In the genomic region with DNA sequence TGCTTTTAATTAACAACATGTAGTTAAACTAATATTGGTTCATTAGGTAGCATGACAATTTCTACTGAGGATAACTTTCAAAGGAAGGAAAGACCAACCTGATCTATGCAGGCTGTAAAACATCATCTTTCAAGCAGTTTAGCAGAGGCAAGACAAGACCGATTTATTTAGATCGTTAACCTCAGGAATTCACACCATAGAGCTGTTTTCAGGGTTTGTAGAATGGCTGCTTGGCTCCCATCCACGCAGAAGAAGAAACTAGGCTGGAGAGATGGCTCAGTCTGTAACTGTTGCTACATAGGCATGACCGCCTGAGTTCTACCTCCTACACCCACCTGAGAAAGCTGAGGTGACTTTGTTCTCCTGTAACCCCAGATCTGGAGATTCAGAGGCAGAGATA, we compare ENCODE assay signal across 18 mouse cellular contexts.
A peak's percentile ranks its signal among the peaks of the same experiment; 100 is the strongest.
DNase-seq lines count a peak whose midpoint lies in the region; ATAC-seq and TF ChIP-seq lines count a peak whose summit lies in the region.
"Had no signal": no experiment of that assay in that cellular context is flagged by ENCODE, and none has a peak within 500 bp of the region (broad histone marks: within the 10 kb centered on the region; RNA-seq: fewer than 3 reads in every experiment).

No protein-coding gene starts in this region.

- H3K27me3 ChIP-seq in kidney, postnatal 0 days (ENCODE audit: insufficient read depth, low read length): no peaks in the 10 kb centered on the region
- H3K27me3 ChIP-seq in forebrain, postnatal 0 days (ENCODE audit: insufficient read depth, low read length): no peaks in the 10 kb centered on the region
- H3K27me3 ChIP-seq: forebrain, embryonic 13.5 days; heart, embryonic 12.5 days had no signal

- no peaks in the 10 kb centered on the region for H3K36me3 ChIP-seq in kidney, postnatal 0 days (ENCODE audit: insufficient read depth, low read length)
- H3K36me3 ChIP-seq in forebrain, postnatal 0 days (ENCODE audit: insufficient read depth): no peaks in the 10 kb centered on the region
- H3K36me3 ChIP-seq: embryonic facial prominence, embryonic 10.5 days; heart, embryonic 12.5 days; hindbrain, embryonic 10.5 days had no signal

- peak; percentile 7 to 36 for DNase-seq in frontal cortex, adult 2 months (ENCODE audit: extremely low spot score in 1 of 2, low spot score in 1 of 2)
- DNase-seq in frontal cortex, postnatal 10 days (ENCODE audit: low spot score in 2 of 2): no peak
- DNase-seq in kidney, postnatal 0 days (ENCODE audit: low spot score): peak; percentile 93
- no peak for DNase-seq in kidney, postnatal 36 days
- no peak for DNase-seq in left cerebral cortex, adult 2 months (ENCODE audit: extremely low spot score in 1 of 2, low spot score in 2 of 2)
- DNase-seq in left cerebral cortex, postnatal 14 days (ENCODE audit: low spot score in 2 of 2): no peak
- no peak for DNase-seq in forebrain, postnatal 0 days
- DNase-seq: adrenal gland, postnatal 14 days; cerebellum, adult 18-20 months; cerebellum, adult 9-11 months; gastrocnemius, adult 2 months; gastrocnemius, postnatal 25 days had no signal

- 26% methylated on average over 4 of the region's 4 CpGs for WGBS in kidney, postnatal 0 days
- WGBS in forebrain, postnatal 0 days: 60% methylated on average over 4 of the region's 4 CpGs

- H3K9ac ChIP-seq in kidney, postnatal 0 days (ENCODE audit: low read depth, low read length): no peak overlapping the region
- no peak overlapping the region for H3K9ac ChIP-seq in forebrain, postnatal 0 days
- H3K9ac ChIP-seq: forebrain, embryonic 13.5 days; heart, embryonic 12.5 days; hindbrain, embryonic 14.5 days had no signal

- no peak overlapping the region for H3K4me3 ChIP-seq in kidney, postnatal 0 days (replicated peaks; ENCODE audit: low read depth, low read length)
- H3K4me3 ChIP-seq in left cerebral cortex, adult 2 months: no peak overlapping the region
- H3K4me3 ChIP-seq in forebrain, postnatal 0 days (ENCODE audit: low read depth, low read length): no peak overlapping the region
- H3K4me3 ChIP-seq: embryonic facial prominence, embryonic 10.5 days; forebrain, embryonic 13.5 days; gastrocnemius, adult 2 months; heart, embryonic 12.5 days; hindbrain, embryonic 10.5 days had no signal

- TF ChIP-seq CTCF in kidney, postnatal 0 days (IDR thresholded peaks at IDR 0.05; ENCODE audit: low read depth): no peak
- TF ChIP-seq CTCF in left cerebral cortex, adult 2 months (IDR thresholded peaks at IDR 0.05): no peak
- no peak for TF ChIP-seq CTCF in forebrain, postnatal 0 days (IDR thresholded peaks at IDR 0.05; ENCODE audit: low read depth)

- intact Hi-C loops in left cerebral cortex, adult 2 months (cut with DNase I): loop anchor here (1.0 to 10.0 kb wide), 6 partner anchors 105 to 517 kb away; no protein-coding TSS in a partner anchor
- intact Hi-C loops in left cerebral cortex, postnatal 14 days (cut with DNase I): loop anchor here (10.0 kb wide), 1 partner anchor 153 kb away; no protein-coding TSS in a partner anchor

- no peak overlapping the region for H3K27ac ChIP-seq in kidney, postnatal 0 days
- H3K27ac ChIP-seq in left cerebral cortex, adult 2 months: peak overlapping the region; percentile 16; the same call in 1 of the 2 replicates
- H3K27ac ChIP-seq in forebrain, postnatal 0 days (ENCODE audit: low read depth, low read length): no peak overlapping the region
- H3K27ac ChIP-seq: embryonic facial prominence, embryonic 10.5 days; forebrain, embryonic 13.5 days; gastrocnemius, adult 2 months; hindbrain, embryonic 10.5 days; hindbrain, embryonic 14.5 days had no signal

- H3K4me1 ChIP-seq in kidney, postnatal 0 days (replicated peaks; ENCODE audit: insufficient read depth, low read length): no peaks in the 10 kb centered on the region
- no peaks in the 10 kb centered on the region for H3K4me1 ChIP-seq in forebrain, postnatal 0 days (ENCODE audit: insufficient read depth)
- H3K4me1 ChIP-seq: embryonic facial prominence, embryonic 10.5 days; forebrain, embryonic 13.5 days; heart, embryonic 12.5 days; hindbrain, embryonic 10.5 days had no signal

- ATAC-seq in kidney, postnatal 0 days (replicated peaks; ENCODE audit: low FRiP score, low read depth): no peak; the same call in 1 of the 2 replicates
- no peak for ATAC-seq in forebrain, postnatal 0 days
- ATAC-seq: activated CD4-positive, CD25-positive, alpha-beta regulatory T cell, adult 4 months; forebrain, embryonic 13.5 days had no signal

- H3K9me3 ChIP-seq in kidney, postnatal 0 days (replicated peaks; ENCODE audit: low read length): no peaks in the 10 kb centered on the region
- H3K9me3 ChIP-seq in forebrain, postnatal 0 days (ENCODE audit: low read length): no peaks in the 10 kb centered on the region
- H3K9me3 ChIP-seq: embryonic facial prominence, embryonic 10.5 days; forebrain, embryonic 13.5 days; heart, embryonic 12.5 days; hindbrain, embryonic 10.5 days had no signal

- H3K4me2 ChIP-seq in kidney, postnatal 0 days (ENCODE audit: low read length): no peak overlapping the region
- no peak overlapping the region for H3K4me2 ChIP-seq in forebrain, postnatal 0 days (ENCODE audit: low read depth)
- H3K4me2 ChIP-seq: forebrain, embryonic 13.5 days; heart, embryonic 12.5 days; hindbrain, embryonic 14.5 days had no signal

Comparison
In these comparisons a context has a peak if more than half of its experiments do, and no peak if none do; other contexts are left out.
1. DNase-seq: peak in frontal cortex, adult 2 months (2 of 2) and kidney, postnatal 0 days (single experiment); none in frontal cortex, postnatal 10 days (0 of 2), kidney, postnatal 36 days (0 of 2), left cerebral cortex, adult 2 months (0 of 2), left cerebral cortex, postnatal 14 days (0 of 2) and forebrain, postnatal 0 days (single experiment).